Mouse (Mus musculus) limb, embryonic 15.5 days (tissue): ENCODE measurements around the gene Xdh. TPM values are rescaled to one million over a fixed set of nuclear protein-coding genes. Genes with fewer than 3 reads are reported as not detected.

Source experiments
- ATAC-seq: fragments of 200-750 bp; cut with Nextera tagmentation; 2 replicates; pipeline ENCODE4 v1.8.0; 2017; ENCODE audit warnings: low read depth, moderate TSS enrichment; ENCODE audit not compliant: insufficient number of reproducible peaks, low FRiP score, low TSS enrichment
- H3K27ac ChIP-seq: fragments of 300-500 bp; sonication (generic); 2 replicates; pipeline ENCODE4 v1.5.1; 2015; ENCODE audit warnings: moderate library complexity, mild to moderate bottlenecking, inconsistent platforms
- H3K27me3 ChIP-seq: fragments of 300-500 bp; sonication (generic); 2 replicates; pipeline ENCODE4 v1.6.1; 2015; ENCODE audit warnings: inconsistent platforms
- H3K36me3 ChIP-seq: fragments of 300-500 bp; sonication (generic); 2 replicates; pipeline ENCODE4 v1.6.1; 2015; ENCODE audit warnings: inconsistent platforms
- H3K4me1 ChIP-seq: fragments of 300-500 bp; sonication (generic); 2 replicates; pipeline ENCODE4 v1.6.1; 2015; ENCODE audit warnings: inconsistent platforms
- H3K4me2 ChIP-seq: fragments of 300-500 bp; sonication (generic); 2 replicates; pipeline ENCODE4 v1.6.1; 2015; ENCODE audit warnings: mild to moderate bottlenecking, inconsistent platforms
- H3K4me3 ChIP-seq: fragments of 300-500 bp; sonication (generic); 2 replicates; pipeline ENCODE4 v1.5.1; 2015; ENCODE audit warnings: mild to moderate bottlenecking, inconsistent platforms
- H3K9ac ChIP-seq: fragments of 300-500 bp; sonication (generic); 2 replicates; pipeline ENCODE4 v1.6.1; 2015; ENCODE audit warnings: inconsistent platforms
- H3K9me3 ChIP-seq: fragments of 300-500 bp; sonication (generic); 2 replicates; pipeline ENCODE4 v1.6.1; 2016; ENCODE audit warnings: inconsistent platforms
- WGBS: fragments of 180-500 bp; shearing (Covaris S2); methylation state at CpG from one replicate; pipeline ENCODE4 v1.1.7; 2015; 5-methylcytosine and 5-hydroxymethylcytosine counted together
- polyA plus RNA-seq: library from polyadenylated mRNA; unstranded; fragments of >200 nt; fragmentation: Nextera tagmentation; extraction: Ambion mirVana; gene quantifications from 2 replicates; pipeline ENCODE4 v1.2.1, GENCODE M21; 2015

Xdh gene
- polyA plus RNA-seq, 1 experiment from 2014 or later = 1.2 TPM

DNA sequence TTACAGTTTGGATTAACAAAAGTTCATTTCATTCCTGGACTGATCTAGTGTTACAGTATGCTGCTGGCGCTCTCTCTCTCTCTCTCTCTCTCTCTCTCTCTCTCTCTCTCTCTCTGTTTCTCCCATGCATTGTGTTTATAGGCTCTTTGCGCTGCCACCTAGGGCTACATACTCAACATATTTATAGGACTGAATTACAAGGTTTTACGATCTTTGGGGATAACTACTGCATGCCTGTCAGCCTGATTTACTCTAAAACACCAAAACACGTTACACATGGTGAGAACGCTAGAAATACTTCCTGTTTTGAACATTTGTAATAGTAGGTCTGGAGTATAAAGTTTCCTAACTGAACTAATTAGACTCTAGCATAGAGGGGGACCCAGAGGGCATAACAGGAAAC is 47.8 kb downstream of the Xdh start:
- H3K36me3 ChIP-seq = no peaks in the 10 kb centered on the region
- H3K4me2 ChIP-seq = no peak overlapping the region
- H3K9ac ChIP-seq = no peak overlapping the region
- H3K4me1 ChIP-seq = 0 out of 2 replicates have a peak, but pooled peaks cover 5% of the 10 kb centered on the region
- ATAC-seq = no peak
- no peak overlapping the region for H3K27ac ChIP-seq
- H3K4me3 ChIP-seq = no peak overlapping the region
- no peaks in the 10 kb centered on the region for H3K27me3 ChIP-seq
- 10% methylated on average over 5 of the region's 5 CpGs for WGBS
- no peaks in the 10 kb centered on the region for H3K9me3 ChIP-seq

DNA sequence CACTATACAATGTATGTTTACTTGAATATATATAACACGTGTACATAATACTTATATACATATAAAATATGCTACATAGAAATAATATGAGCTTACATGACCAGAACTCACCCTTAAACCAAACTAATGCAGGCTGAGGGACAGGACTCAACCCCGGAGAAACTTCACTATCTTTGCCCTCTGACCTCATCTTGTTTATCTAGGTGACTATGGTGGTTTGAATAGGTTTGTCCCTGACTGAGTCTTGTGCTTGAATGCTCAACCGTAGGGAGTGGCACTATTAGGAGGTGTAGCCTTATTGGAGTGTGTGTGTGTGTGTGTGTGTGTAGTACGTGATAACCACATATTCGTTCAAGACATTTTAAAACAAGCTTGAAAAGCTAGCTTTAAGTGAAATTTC is 55.6 kb downstream of the Xdh start:
- no peaks in the 10 kb centered on the region for H3K4me1 ChIP-seq
- no peak for ATAC-seq
- no peak overlapping the region for H3K27ac ChIP-seq
- no peaks in the 10 kb centered on the region for H3K9me3 ChIP-seq
- H3K4me3 ChIP-seq = no peak overlapping the region
- WGBS = 86% methylated on average over 5 of the region's 5 CpGs
- no peaks in the 10 kb centered on the region for H3K27me3 ChIP-seq
- no peak overlapping the region for H3K9ac ChIP-seq
- no peaks in the 10 kb centered on the region for H3K36me3 ChIP-seq
- H3K4me2 ChIP-seq = no peak overlapping the region

DNA sequence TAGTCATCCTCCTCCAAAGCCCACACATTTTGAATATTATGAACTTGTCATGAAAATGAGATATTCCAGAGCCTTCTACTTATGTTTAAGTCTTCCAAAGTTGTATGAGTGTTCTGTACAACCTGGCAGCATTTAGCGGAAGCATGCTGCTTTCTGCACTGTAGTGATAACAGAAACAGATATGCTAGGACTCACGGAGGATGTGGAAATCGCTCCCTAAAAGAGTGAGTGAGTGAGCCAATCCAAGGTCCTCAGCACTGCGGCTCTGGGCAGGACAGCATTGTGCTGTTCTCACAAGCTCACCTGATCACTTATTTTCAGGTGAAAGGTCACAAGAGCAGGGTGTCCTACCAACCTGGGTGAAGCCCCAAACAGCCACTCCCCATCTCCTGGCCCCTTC is 56.2 kb downstream of the Xdh start:
- no peak for ATAC-seq
- Histone ChIP-seq H3K9ac (no peak overlapping the region), H3K4me1 (no peaks in the 10 kb centered on the region), H3K4me3 (no peak overlapping the region), H3K27ac (no peak overlapping the region), H3K27me3 (no peaks in the 10 kb centered on the region), H3K9me3 (no peaks in the 10 kb centered on the region), H3K36me3 (no peaks in the 10 kb centered on the region), H3K4me2 (no peak overlapping the region)
- whole genome bisulfite sequencing = 76% methylated on average over 4 of the region's 4 CpGs

DNA sequence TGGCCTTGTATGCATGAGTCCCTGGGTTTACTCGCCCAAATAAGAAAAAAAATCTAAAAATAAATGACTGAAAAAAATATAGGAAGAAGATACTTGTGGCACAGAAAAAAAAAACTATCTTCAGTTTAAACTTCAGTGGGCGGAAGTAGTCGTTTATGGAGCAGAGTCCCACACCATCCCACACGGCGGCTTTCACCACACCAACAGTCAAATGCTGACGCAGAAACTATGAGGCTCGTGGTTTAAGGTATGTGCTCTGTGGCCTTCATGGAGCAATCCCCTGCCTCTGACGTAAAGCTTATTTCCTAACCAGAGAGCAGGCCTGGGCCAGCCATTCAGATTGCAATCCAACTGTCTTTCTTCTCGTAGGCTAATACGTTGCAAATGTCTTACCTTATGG is 56.8 kb downstream of the Xdh start:
- no peak overlapping the region for H3K4me2 ChIP-seq
- H3K36me3 ChIP-seq = no peaks in the 10 kb centered on the region
- 61% methylated on average over 10 of the region's 10 CpGs for WGBS
- H3K4me3 ChIP-seq = no peak overlapping the region
- no peak overlapping the region for H3K27ac ChIP-seq
- no peaks in the 10 kb centered on the region for H3K27me3 ChIP-seq
- ATAC-seq = no peak
- no peaks in the 10 kb centered on the region for H3K4me1 ChIP-seq
- H3K9ac ChIP-seq = no peak overlapping the region
- no peaks in the 10 kb centered on the region for H3K9me3 ChIP-seq

DNA sequence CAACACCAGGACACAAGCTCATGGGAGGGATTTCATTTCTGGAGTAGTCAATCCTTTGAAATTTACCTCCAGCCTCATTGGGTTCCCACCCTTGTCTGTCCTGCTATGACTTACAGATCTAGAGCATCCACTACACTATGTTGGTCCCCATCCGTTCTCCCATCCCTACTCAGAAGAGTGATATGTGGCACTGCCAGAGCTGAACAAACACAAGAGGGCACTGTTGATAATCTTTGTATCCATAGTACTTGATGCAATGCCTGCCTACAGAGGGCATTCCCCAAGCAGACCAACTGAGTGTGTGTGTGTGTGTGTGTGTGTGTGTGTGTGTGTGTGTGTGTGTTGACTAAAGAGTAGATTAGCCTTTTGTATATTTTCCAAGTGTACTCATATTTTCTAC is 58.4 kb downstream of the Xdh start:
- 71% methylated on average over 1 of the region's 1 CpGs for WGBS
- H3K27ac ChIP-seq = no peak overlapping the region
- no peaks in the 10 kb centered on the region for H3K36me3 ChIP-seq
- H3K4me2 ChIP-seq = no peak overlapping the region
- H3K4me3 ChIP-seq = no peak overlapping the region
- H3K9me3 ChIP-seq = no peaks in the 10 kb centered on the region
- H3K27me3 ChIP-seq = no peaks in the 10 kb centered on the region
- no peaks in the 10 kb centered on the region for H3K4me1 ChIP-seq
- no peak for ATAC-seq
- H3K9ac ChIP-seq = no peak overlapping the region

DNA sequence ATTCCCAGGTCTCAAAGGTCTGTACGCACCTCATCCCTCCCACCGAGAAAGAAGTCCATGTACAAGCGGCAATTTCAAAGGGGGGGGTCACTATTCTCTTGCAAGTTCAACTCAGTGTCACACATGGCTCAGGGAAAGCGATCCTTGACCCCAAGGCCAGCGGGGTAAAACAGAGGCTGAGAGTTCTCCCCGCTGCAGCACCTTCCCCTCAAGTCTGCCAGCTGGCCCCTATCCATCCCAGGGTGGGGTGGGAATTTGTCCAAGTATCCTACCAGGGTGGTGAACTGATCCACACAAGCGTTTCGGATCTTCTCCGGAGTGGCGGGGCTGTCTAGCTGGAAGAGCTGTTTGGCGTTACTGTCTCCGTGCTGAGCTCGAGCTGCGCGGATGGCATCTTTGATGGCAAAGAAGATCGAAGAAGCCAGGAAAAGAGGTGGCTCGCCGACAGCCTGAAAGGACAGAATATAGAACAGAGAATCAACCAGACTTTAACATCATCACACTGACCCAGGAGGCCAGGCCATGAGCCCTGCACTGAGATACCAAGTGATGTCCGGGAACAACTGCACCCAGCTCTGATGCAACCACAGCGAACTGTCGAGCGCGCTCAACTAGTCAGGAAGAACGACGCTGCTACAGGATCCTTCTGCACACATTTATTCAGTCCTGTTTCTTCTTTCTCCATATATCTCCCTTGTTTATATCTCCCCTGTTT is 63.8 kb downstream of the Xdh start:
- Histone ChIP-seq H3K27ac (no peak overlapping the region), H3K4me3 (no peak overlapping the region), H3K4me1 (0 out of 2 replicates have a peak, but pooled peaks cover 6% of the 10 kb centered on the region), H3K36me3 (no peaks in the 10 kb centered on the region), H3K9me3 (no peaks in the 10 kb centered on the region), H3K27me3 (no peaks in the 10 kb centered on the region), H3K9ac (no peak overlapping the region), H3K4me2 (no peak overlapping the region)
- no peak for ATAC-seq
- WGBS = 75% methylated on average over 25 of the region's 25 CpGs

DNA sequence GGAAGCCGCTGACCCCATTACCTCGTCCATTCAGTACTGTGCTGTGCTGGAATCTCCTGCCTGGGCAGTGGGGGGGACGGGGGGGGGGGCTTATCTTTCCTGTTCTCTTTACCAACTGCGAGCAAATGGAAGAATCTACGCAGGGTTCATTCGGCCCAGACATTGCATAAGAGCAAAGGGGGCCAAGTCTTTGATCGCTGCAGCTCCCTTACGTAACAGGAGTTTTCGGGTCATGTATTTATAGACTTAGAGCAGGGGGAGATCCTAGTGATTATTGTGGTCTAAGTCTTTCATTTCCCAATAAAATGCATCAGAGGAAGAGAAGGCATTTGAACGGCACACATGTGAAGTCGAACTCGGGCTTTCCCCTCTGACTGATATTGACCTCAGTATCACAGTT is 66.7 kb downstream of the Xdh start:
- Histone ChIP-seq H3K4me2 (no peak overlapping the region), H3K36me3 (no peaks in the 10 kb centered on the region), H3K9ac (no peak overlapping the region), H3K27ac (no peak overlapping the region), H3K4me3 (no peak overlapping the region), H3K4me1 (0 out of 2 replicates have a peak, but pooled peaks cover 6% of the 10 kb centered on the region), H3K9me3 (no peaks in the 10 kb centered on the region), H3K27me3 (no peaks in the 10 kb centered on the region)
- WGBS = 59% methylated on average over 12 of the region's 12 CpGs
- no peak for ATAC-seq

DNA sequence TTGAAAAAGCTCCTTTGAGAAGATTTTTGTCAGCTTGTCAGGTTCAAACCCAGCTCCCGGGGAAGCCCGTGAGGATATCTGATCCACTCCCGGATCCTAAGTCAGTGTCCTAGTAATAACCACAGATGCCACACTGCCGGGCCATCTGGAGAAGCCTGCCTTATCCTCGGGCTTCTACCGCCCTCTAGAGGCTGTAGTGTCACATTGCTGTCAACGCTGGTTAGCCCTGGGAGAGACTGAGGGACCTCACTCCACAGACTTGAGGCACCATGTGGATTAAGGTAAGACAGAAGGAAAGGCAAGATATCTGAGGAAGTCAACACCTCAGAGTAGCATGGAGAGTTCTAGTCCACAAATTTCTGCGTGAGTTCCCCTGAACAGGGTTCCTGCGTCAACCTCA is 67.8 kb downstream of the Xdh start:
- Histone ChIP-seq H3K9ac (no peak overlapping the region), H3K9me3 (no peaks in the 10 kb centered on the region), H3K27ac (no peak overlapping the region), H3K4me3 (no peak overlapping the region), H3K36me3 (no peaks in the 10 kb centered on the region), H3K27me3 (no peaks in the 10 kb centered on the region), H3K4me1 (0 out of 2 replicates have a peak, but pooled peaks cover 6% of the 10 kb centered on the region), H3K4me2 (no peak overlapping the region)
- WGBS = 11% methylated on average over 9 of the region's 9 CpGs
- ATAC-seq = peak; percentile 38; the same call in 1 of the 2 replicates

DNA sequence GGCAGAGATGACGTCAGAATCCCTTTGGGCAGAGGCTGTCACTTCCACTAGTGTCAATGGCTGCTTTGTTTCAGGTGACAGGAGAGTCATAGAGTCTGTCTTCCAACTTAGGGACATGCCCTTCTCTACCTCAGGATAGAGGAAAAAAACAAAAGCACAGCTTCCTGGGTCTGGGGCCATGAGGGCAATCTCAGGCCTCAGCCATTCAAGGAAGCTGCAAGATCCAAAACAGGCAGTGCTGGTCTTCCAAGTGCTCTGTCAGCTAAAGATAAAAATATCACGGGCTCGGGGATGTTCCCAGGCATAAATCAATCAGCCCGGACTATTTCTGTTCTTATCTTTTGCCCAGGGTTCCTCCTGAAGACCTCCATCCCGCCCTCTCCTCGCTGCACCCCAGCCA is 68.7 kb downstream of the Xdh start:
- 66% methylated on average over 6 of the region's 6 CpGs for WGBS
- ATAC-seq = no peak
- H3K36me3 ChIP-seq = no peaks in the 10 kb centered on the region
- no peak overlapping the region for H3K9ac ChIP-seq
- 0 out of 2 replicates have a peak, but pooled peaks cover 6% of the 10 kb centered on the region for H3K4me1 ChIP-seq
- H3K9me3 ChIP-seq = no peaks in the 10 kb centered on the region
- no peak overlapping the region for H3K27ac ChIP-seq
- H3K4me3 ChIP-seq = no peak overlapping the region
- H3K4me2 ChIP-seq = no peak overlapping the region
- no peaks in the 10 kb centered on the region for H3K27me3 ChIP-seq

DNA sequence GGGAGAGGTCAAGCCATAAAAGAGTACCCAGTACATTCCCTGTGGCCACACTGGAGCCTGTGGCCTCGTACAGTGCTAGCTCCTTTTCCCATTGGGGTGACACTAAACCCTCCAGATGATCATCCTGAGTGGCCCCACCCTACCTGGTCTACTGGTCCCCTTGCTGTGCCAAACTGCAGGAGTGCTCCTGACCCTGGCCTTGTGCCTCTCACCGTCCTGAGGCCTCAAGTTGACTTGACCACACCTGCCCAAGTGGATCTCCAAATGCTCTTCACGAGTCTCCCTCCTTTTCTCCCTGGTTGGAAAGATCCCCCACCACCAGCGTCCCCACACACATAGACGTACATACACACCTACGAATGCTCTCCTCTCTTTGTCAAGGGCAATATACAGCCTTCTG is 69.7 kb downstream of the Xdh start:
- H3K4me2 ChIP-seq = no peak overlapping the region
- H3K9me3 ChIP-seq = no peaks in the 10 kb centered on the region
- 0 out of 2 replicates have a peak, but pooled peaks cover 3% of the 10 kb centered on the region for H3K4me1 ChIP-seq
- H3K9ac ChIP-seq = no peak overlapping the region
- no peaks in the 10 kb centered on the region for H3K36me3 ChIP-seq
- ATAC-seq = no peak
- WGBS = 85% methylated on average over 6 of the region's 6 CpGs
- H3K27me3 ChIP-seq = no peaks in the 10 kb centered on the region
- no peak overlapping the region for H3K27ac ChIP-seq
- H3K4me3 ChIP-seq = no peak overlapping the region

DNA sequence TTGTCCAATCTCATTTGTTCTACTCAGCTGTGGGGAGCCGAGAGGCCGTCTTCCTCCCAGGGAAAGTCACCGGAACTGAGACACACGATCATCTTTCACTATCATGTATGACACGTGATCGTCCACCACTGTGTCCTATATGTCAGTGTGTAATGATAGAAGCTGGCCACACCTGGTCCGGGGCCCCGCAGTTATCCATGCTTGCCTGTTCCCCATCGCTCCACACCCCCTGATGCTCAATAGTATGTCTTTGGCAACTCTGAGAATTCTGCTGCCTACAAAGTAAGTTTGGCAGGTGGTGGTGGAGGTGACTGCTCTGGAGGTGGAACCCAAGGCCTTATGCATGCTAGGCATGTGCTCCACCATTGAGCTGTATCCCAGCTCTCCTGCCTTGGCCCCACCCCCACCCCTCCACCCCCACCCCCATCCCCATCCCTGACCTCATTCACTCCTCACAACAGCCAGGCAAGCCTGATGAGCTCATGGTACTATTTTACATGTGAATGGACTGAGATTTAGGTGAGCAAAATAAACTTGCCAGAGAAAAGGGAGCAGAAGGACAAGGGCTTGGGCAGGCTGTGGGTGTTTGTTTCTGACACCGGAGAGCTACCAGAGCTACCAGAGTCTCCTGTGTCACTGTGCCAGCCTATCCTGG is 70.6 kb downstream of the Xdh start:
- H3K27me3 ChIP-seq = no peaks in the 10 kb centered on the region
- no peak overlapping the region for H3K4me3 ChIP-seq
- 0 out of 2 replicates have a peak, but pooled peaks cover 3% of the 10 kb centered on the region for H3K4me1 ChIP-seq
- H3K4me2 ChIP-seq = no peak overlapping the region
- ATAC-seq = no peak
- H3K27ac ChIP-seq = no peak overlapping the region
- no peaks in the 10 kb centered on the region for H3K36me3 ChIP-seq
- WGBS = 87% methylated on average over 10 of the region's 10 CpGs
- H3K9ac ChIP-seq = no peak overlapping the region
- H3K9me3 ChIP-seq = no peaks in the 10 kb centered on the region

DNA sequence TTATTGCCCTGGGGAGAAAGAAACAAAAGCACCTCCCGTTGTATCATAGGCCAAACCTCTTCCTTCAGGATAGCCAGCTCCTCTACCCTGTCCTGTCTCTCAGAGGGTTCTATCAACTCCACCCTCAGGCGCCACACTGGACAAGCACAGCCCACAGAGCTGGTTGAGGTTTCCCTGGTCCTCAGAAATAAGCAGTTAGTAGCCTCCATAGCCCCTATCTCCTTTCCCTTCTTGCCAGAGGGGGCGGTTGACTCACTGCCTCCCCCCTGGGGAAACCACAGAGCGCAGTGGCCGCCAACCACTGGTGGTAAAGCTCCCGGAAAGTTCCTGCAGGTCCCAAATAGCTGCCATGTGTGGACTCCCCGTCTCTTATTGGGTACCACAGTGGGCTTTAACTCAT is 74.3 kb downstream of the Xdh start:
- no peak for ATAC-seq
- no peaks in the 10 kb centered on the region for H3K27me3 ChIP-seq
- H3K36me3 ChIP-seq = no peaks in the 10 kb centered on the region
- WGBS = 81% methylated on average over 7 of the region's 7 CpGs
- H3K4me1 ChIP-seq = no peaks in the 10 kb centered on the region
- no peak overlapping the region for H3K4me3 ChIP-seq
- no peak overlapping the region for H3K27ac ChIP-seq
- no peaks in the 10 kb centered on the region for H3K9me3 ChIP-seq
- H3K4me2 ChIP-seq = no peak overlapping the region
- H3K9ac ChIP-seq = no peak overlapping the region
